Mouse (Mus musculus) adrenal gland, postnatal 25 days (tissue): Measurements from ENCODE around the gene Rbfox1. TPM values are rescaled to one million over a fixed set of nuclear protein-coding genes. Genes with fewer than 3 reads are reported as not detected.

Source experiments
- DNase-seq: peaks from one replicate; pipeline ENCODE4 v3.0.0; 2021; ENCODE audit warnings: mixed read lengths
- total RNA-seq: library from RNA; stranded (reverse); gene quantifications from 2 replicates; pipeline ENCODE4 v1.2.3, GENCODE M21; 2021

The Rbfox1 gene
- total RNA-seq, 1 experiment from 2014 or later, result 1.7 TPM

DNA sequence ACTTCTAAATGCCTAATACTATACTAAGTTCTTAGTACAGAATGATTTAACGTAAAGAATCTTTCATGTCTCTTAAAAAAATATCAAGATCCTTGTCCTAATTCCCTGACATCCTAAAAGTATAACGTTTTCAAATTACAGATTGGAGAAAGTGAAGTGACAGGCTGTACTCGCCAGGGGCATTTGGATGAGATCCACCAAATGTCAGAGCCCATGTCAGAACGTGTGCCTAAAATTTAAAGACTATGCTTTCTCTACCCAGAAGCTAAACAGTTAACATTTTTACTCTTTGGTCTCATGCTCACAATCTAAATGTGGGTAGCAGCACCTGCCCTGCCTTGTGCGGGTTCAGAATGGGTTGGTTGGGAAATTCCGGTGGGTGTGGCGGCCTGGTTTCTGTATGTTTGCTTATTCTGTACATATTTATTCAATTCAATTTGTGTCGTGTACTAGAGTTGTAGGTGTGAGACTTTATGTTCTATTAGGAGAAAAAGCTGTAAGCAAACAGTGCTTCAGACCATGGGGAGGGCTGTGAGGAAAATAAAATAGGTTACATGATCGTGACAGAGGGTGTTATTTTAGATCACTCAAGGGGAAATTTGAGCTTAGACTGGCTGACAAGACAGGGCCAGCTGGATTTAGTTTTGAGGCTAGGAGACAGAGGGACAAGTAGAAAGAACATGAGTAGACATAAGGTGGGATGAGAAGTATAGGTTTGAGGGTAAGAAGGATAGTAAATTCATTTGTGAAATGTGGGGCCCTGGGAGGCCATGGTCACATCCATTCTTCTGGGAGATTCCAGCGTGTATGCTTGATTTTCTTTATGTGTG, 1203.7 kb downstream of the Rbfox1 start:
- DNase-seq, result no peak

GRCm38 (mm10) chr16:7089475-7089874, 1204.3 kb downstream of the Rbfox1 start:
- DNase-seq, result no peak

DNA sequence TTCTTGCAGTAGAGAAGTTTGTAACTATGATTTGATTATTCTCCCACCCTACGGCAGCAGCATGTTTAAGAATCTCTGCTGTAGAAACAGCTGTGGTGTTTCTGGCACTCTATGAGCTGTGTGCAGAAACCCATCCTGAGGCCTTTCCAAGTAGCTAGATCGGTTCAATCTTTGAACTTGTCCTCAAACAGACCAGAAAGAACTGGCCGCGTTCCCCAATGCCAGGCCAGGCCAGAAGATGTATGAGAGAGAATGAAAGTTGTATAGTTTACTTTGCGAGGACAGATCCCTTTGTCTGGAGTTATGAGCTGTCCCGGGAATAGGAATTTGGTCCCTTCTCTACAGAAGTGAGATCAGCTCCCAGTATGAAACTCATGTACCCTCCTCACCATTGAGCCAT, 1205.0 kb downstream of the Rbfox1 start:
- DNase-seq, result no peak

GRCm38 (mm10) chr16:7092811-7093210, 1207.7 kb downstream of the Rbfox1 start:
- DNase-seq, result no peak

DNA sequence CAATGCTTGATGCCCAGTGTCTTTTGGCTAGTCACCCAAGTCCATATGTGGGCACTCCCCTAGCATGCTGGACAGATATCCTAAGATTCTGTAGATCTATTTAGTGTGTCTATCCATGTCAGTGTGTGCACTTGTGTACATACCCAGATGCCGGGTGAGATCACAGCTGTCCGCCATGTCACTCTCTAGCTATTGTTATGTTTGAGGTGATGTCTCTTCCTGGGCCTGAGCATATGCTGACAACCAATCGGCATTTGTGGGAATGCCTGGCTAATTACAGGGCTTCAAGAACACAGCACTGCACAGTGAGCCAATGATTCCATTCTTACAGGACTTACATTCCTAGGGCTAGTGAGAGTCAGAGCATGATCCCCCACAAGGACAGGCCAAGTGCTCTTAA, 1208.5 kb downstream of the Rbfox1 start:
- DNase-seq, result no peak

- DNase-seq, result no peak
These were observed 1209.1 kb downstream of the Rbfox1 start for GRCm38 (mm10) chr16:7094181-7094749.

- DNase-seq, result no peak
These were observed 1211.9 kb downstream of the Rbfox1 start for GRCm38 (mm10) chr16:7097071-7097470.

DNA sequence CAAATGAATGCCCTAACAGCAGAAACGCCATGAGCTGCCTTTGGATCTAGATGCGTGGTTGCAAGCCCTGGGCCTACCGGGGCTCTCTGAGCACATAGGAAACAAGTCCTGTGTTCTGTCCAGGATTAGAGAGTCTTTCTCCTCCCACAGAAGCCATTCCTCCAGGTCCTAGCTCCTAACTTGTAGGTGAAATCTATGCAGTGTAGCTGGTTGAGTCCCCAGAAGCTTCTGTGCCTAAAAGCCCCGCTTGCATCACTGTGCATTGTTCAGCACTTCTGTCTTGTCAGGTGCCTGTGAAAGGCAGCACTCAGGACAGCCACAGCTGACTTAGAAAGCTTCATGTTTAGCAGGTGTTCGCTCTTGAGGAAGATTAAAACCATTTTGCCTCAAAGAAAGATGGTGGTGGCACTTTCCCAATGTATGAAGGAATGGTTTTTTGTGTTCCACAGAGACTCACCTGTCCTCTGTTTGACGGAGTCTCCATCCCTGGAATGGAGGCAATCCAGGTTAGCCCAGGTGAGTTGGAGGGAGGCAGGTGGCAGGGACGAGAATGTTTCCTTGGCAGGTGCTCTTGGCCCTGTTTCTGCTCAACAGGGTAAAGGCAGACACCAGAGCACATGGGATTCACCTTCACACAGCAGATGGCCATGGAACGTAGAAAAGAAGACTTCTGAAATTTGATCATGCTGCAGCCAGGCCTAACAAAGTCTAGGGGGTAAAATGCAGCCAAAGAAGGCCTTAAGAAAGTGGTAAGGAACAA, 1213.0 kb downstream of the Rbfox1 start:
- no peak for DNase-seq

GRCm38 (mm10) chr16:7099506-7100300, 1214.5 kb downstream of the Rbfox1 start:
- DNase-seq, result peak; percentile 17

DNA sequence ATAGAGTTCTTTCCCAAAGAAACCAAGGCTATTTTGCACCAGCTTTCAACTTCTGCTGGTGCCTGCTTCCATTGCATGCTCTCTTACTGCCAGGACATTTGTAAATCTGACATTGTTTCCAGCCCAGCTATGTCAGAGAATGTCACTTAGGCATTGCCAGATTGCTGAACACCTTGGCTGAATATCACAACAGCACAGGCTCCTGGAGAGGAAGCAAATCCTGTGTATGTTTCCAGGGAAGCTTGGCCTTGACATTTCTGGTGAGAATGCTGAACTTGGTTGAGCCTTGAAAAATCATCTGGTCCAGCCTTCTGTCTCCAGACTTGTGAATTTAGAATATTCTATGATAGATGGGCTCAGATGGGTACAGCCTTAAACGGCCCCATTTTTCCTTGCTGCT, 1217.3 kb downstream of the Rbfox1 start:
- DNase-seq, result no peak

- DNase-seq, result no peak
These were observed 1218.1 kb downstream of the Rbfox1 start for GRCm38 (mm10) chr16:7103301-7103700.

GRCm38 (mm10) chr16:7106450-7107015, 1221.4 kb downstream of the Rbfox1 start:
- DNase-seq, result no peak

- no peak for DNase-seq
These were observed 1230.8 kb downstream of the Rbfox1 start for GRCm38 (mm10) chr16:7115945-7116344.

- DNase-seq, result no peak
These were observed 1244.4 kb downstream of the Rbfox1 start for GRCm38 (mm10) chr16:7129591-7129990.

DNA sequence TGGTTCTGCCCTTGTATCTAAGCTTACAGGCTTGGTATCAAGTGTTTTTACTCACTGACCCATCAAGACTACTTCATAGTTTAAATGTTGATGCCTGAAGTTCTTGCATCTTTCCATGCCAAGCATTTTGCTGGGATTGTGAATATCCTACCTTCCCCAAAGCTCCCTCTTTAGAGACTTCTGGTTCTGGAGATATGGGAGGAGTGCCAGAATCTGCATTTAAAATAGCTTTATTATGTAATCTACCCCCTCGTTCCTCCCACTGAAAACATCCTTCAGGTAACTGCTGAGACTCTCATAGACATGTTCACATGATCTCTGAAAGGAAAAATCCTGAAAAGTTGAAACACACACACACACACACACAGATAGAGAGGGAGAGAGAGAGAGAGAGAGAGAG, 1247.3 kb downstream of the Rbfox1 start:
- no peak for DNase-seq

- DNase-seq, result peak; percentile 10
These were observed 1251.8 kb downstream of the Rbfox1 start for GRCm38 (mm10) chr16:7136971-7137370.

DNA sequence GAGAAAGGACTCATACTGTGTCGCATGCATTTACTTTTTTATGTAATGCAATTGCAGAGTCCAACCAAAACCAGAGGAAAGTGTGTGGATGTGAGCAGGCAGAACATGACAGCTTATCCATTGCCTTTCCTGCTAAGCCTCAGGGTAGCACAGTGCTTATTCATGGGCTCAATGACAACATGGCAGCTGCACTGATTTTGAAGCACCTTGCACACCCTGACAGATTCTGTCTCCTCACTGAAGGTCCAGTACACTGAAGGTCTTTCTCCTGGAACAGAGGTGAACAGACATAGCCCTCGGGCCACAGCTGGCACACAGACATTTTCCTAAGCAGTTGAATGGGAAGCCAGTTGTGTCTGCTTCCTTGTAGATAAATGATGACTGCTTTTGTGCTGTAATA, 1254.3 kb downstream of the Rbfox1 start:
- no peak for DNase-seq

DNA sequence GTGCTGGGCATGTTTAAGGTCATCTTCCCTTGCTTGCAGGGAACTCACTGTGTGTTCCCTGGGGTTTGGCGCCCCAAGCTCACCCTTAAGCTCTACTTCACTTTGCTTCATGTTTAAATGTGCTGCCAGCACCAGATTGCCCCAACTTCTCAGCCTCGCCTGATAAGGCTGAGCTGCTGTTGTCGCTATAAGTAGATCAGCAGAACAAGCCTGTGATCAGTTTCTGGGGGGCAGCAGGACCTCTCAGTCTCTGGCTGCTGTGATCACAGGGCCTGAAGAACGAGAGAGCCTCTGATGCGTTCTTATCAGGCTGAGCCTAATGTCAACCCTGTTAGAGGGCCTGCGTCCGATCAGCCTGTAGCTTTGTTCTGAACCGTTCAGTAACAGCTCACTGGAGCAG, 1255.8 kb downstream of the Rbfox1 start:
- no peak for DNase-seq

- no peak for DNase-seq
These were observed 1260.3 kb downstream of the Rbfox1 start for GRCm38 (mm10) chr16:7145505-7145904.

GRCm38 (mm10) chr16:7146454-7146853, 1261.3 kb downstream of the Rbfox1 start:
- no peak for DNase-seq

DNA sequence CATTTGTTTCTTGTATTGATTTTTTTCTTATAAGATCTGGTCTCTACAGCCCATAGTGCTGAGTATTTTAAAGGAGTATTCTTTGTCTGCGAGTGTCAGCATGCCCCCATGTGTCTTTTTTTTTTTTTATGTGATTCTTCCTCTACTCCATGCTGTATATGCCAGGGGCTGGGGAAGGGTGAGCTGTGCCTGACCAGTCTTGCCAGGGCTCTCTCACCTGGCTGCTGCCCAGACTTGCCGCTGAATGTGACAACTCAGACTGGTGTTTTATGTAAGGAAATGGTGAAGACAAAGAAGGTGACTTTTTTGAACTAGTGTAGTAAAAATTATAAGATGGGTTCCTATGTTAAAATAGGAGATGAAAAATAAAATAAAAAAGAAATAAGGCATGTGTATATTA, 1262.7 kb downstream of the Rbfox1 start:
- DNase-seq, result no peak
